Mouse (Mus musculus): Measurements from ENCODE around the gene Zfp451.
A peak's percentile ranks its signal among the peaks of the same experiment; 100 is the strongest.
"Not testable (repeated sequence)": the region's sequence is repeated elsewhere in the genome, so short reads cannot be mapped to it uniquely, and the experiment has no call there.

The Zfp451 gene

GRCm38 (mm10) chr1:33813868-33814794 is at the start of gene Zfp451:
TSS of gene Zfp451 (minus strand) at chr1:33814595.
- DNase-seq: peak; percentile 79 to 87

GRCm38 (mm10) chr1:33846807-33847206 is 32.4 kb upstream of the Zfp451 start:
- no peak for DNase-seq

- DNase-seq: no peak
These were observed 29.4 kb upstream of the Zfp451 start for GRCm38 (mm10) chr1:33843823-33844222.

DNA sequence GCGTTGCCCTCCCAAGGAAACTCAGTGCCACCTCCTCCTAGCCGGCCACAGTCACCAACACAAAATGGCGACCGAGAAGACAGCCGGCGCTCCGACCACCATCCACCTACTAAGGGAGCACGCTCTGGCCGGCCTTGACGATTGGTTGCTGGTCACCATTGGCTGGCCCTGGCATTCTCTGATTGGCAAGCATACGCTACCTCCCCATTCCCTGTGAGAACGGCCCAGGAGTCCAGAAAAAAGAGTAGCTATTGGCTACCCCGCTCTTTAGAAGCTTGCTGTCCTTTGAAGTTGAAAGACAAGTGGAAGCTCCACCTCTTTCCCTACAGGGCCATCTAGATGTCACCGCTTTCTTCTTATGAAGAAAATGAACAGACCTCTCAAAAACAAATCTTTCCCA is 24.6 kb upstream of the Zfp451 start:
- not testable (repeated sequence) for DNase-seq

GRCm38 (mm10) chr1:33830586-33830985 is 16.2 kb upstream of the Zfp451 start:
- no peak for DNase-seq

DNA sequence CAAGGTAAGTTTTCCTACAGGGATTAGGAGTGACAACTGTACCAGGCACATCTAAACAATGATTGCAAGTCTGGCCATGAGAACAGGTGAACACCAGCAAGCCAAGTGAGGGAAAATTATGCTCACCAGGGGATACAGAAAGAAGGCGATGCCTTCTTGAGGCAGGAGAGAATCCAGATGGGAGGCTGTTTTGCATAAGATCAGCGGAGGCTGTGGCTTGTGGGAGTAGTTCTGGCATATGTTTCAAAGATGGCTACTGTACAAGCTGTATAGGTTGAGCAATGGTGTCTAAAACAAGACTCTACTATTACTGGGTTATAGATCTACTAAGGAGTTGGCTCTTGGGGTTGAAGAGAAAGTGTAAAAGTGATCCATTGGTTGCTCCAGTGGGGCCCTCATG is 3.5 kb upstream of the Zfp451 start:
- DNase-seq: no peak

DNA sequence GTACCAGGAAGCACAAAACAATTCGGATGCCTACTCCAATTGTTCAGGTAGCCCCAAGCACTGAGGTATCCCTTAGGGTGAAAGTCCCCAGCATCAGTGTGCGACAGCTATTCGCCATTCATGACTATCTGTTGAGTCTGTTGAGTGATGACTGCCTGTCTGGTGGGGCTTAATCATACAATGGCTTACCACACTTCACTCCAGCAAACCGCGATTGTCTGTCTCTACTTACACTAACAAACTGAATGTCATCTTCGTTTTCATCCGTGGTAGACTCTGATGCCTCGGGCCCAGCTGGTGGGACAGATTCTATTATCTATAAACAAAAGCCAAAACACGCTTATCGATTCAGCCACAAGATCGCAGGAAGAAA is 914 bp downstream of the Zfp451 start:
- peak in 1 of 2 experiments; percentile 1 for DNase-seq

DNA sequence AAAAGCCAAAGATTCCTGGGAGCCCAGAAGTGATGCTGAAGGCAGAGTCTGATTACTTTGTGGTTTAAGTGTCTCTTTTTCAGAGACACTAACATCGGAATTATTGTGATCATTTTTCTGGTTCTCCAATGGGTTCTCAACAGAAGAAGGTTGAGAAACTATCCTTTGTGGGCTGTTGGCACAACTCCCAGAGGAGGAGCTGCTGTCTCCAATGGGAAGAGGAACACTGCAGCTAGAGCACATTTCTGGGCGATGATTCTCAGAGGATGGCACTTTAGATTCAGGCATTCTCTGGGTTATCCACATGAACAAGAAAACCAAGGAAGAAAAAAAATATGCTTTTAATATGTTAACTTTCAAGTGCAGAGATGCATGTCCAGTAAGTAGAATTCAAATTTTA is 11.1 kb downstream of the Zfp451 start:
- DNase-seq: no peak

- DNase-seq: no peak
These were observed 14.8 kb downstream of the Zfp451 start for GRCm38 (mm10) chr1:33799620-33800019.

DNA sequence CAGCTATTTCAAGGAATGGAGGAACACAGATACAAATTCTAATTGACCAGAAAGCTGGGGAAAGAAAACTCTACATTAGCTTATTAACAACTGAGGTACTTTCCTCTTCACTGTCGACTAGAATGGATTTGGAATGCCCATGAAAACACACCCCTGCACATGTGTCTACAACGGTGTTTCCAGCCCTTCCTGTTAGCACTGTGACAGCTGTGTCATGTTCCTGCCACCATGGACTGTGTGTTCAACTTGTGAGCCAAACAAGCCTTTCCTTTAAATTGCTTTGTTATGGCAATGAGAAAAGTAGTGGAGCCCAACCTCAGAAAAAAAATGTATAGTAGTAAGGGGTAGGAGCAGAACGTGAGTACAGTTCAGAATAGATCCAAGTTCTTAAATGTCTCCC is 25.9 kb downstream of the Zfp451 start:
- no peak for DNase-seq

GRCm38 (mm10) chr1:33788072-33788471 is 26.3 kb downstream of the Zfp451 start:
- DNase-seq: no peak

- DNase-seq: no peak
These were observed 29.8 kb downstream of the Zfp451 start for GRCm38 (mm10) chr1:33784561-33784960.

DNA sequence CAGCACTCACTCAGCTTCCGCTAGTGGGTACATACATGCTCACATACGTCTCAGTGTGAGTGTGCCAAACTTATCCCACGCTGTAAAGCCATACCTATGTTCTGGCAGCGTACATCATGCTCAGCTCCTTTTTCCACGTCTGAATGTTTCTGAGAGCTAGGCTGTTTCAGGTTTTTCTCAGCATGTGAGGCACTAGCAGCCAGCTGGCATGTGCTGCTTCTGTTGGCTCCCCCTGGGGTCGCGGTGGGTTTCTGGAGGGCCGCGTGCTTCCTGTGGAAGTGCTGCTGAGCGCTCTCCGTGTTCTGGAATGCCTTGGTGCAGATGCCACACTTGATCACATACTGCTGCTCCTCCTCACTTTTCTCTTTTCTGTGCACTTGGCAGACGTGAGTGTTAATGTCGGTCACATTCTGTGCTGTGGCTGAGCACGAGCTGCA is 38.2 kb downstream of the Zfp451 start:
- DNase-seq: no peak

DNA sequence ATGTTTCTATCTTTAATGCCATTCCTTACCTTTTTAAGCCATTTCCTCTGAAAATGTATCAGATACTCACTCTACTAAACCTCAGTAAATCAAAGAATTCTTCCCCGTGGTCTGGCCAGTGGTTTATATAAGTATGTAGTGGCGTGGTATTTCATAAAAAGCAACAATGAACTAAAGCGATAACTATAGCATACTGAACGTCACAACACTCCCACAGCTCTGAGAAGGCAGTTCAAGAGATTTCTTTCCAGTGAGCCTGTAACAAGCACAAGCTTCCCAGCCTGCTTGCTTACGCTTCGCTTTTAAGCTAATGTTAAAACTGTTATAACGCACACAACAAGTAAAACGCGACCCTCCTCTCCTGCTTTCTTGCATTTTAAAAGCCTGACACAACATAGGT is 42.3 kb downstream of the Zfp451 start:
- no peak for DNase-seq

DNA sequence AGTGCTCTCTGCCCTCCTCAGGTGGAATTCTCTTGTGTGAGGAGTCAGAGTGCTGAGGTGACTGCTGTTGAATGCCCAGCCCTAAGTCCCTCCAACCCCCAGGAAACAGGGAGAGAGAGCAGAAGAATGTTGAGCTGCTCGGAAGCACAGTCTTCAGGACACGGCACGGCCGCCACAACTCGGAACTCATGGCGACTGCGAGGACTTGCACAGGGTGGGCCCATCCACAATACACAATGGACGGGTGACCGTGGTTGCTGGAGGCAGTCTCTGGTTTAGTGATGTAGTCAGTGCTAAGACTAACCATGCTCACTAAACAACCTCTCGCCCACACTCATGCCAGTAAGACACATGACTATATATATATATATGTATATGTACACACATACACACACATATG is 42.8 kb downstream of the Zfp451 start:
- DNase-seq: no peak

GRCm38 (mm10) chr1:33768827-33769226 is 45.6 kb downstream of the Zfp451 start:
- DNase-seq: no peak

DNA sequence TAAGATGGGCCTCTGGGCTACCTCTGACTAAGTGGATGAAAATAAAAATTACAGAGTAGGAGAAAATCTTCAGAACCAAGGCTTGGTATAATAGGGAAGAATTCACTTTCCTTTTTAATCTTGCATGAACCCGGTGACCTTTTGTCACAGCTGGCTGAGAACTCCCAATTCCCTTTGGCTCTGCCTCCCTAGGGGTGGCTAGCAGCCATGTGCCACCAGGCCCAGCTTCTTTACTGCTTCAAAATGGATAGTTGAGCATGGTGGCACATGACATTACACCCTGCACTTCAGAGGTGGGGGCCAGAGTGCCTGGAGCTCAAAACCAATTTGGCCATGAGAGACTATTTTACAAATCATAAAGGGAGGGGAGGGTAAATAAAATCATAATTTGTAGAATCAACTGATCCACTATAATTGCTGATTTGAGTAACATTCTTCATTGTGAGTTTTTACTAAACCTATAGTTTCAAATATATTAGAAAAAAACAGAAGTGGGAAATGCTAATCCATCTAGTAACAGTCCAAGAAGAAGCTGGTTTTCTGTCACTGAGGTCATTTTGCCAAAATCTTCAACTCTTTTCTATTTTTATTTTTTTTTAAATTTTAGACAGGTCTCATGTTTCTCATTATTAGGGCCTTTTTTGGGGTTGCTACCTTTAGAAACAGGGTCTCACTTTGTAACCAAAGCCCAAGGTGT is 46.2 kb downstream of the Zfp451 start:
- DNase-seq: no peak

- DNase-seq: no peak
These were observed 47.6 kb downstream of the Zfp451 start for GRCm38 (mm10) chr1:33766520-33767508.

GRCm38 (mm10) chr1:33765468-33766080 is 48.8 kb downstream of the Zfp451 start:
- no peak for DNase-seq

- no peak for DNase-seq
These were observed 50.6 kb downstream of the Zfp451 start for GRCm38 (mm10) chr1:33763826-33764225.

GRCm38 (mm10) chr1:33758488-33758887 is 55.9 kb downstream of the Zfp451 start:
- no peak for DNase-seq

GRCm38 (mm10) chr1:33757491-33758041 is 56.8 kb downstream of the Zfp451 start, which contains the start of gene Bag2:
TSS of gene Bag2 (minus strand) at chr1:33757795.
- DNase-seq: peak; percentile 30 to 44
